Mouse (Mus musculus) erythroblast, embryonic 14.5 days (primary cell): ENCODE measurements around the gene Gm10392.

Experiments
- GATA1 ChIP-seq: IDR thresholded peaks from 2 replicates; pipeline ENCODE4 v1.6.1; 2012; ENCODE audit warnings: low read length, inconsistent platforms, mixed read lengths
- TAL1 ChIP-seq: IDR thresholded peaks from 3 replicates; pipeline ENCODE4 v1.6.1; 2012; ENCODE audit warnings: low read length, inconsistent platforms, mixed read lengths

- TF ChIP-seq TAL1 (no peak), GATA1 (no peak)
Measured at GRCm38 (mm10) chr11:77530862-77531261, 11.9 kb upstream of the Gm10392 start.
